Mouse (Mus musculus): ENCODE measurements at regions not wholly inside any gene's neighbourhood (a gene's known extent, or its start where the extent isn't known, plus 50 kb on each side); places are given as distances from the start of the nearest gene placed in this dataset.

GRCm38 (mm10) chr5:46278190-46278589, 420.8 kb upstream of the Lcorl start:
- no peak for DNase-seq (ENCODE audit: low spot score)

- DNase-seq (ENCODE audit: low spot score) = no peak
Measured at GRCm38 (mm10) chr5:46256730-46257129, 399.3 kb upstream of the Lcorl start.

GRCm38 (mm10) chr5:46253940-46254339, 396.5 kb upstream of the Lcorl start:
- DNase-seq (ENCODE audit: low spot score) = no peak

GRCm38 (mm10) chr5:46235364-46236067, 378.1 kb upstream of the Lcorl start:
- no peak for DNase-seq (ENCODE audit: low spot score)

GRCm38 (mm10) chr5:46232780-46233179, 375.4 kb upstream of the Lcorl start:
- no peak for DNase-seq (ENCODE audit: low spot score)

GRCm38 (mm10) chr5:46228667-46229066, 371.3 kb upstream of the Lcorl start:
- no peak for DNase-seq (ENCODE audit: low spot score)

- DNase-seq (ENCODE audit: low spot score) = no peak
Measured at GRCm38 (mm10) chr5:46212845-46213468, 355.5 kb upstream of the Lcorl start.

GRCm38 (mm10) chr5:46209076-46209475, 351.7 kb upstream of the Lcorl start:
- no peak for DNase-seq (ENCODE audit: low spot score)

- no peak for DNase-seq (ENCODE audit: low spot score)
Measured at GRCm38 (mm10) chr5:46203744-46204143, 346.3 kb upstream of the Lcorl start.

GRCm38 (mm10) chr5:46202457-46202772, 345.0 kb upstream of the Lcorl start:
- no peak for DNase-seq (ENCODE audit: low spot score)

- DNase-seq (ENCODE audit: low spot score) = no peak
Measured at GRCm38 (mm10) chr5:46201639-46202456, 344.4 kb upstream of the Lcorl start.

GRCm38 (mm10) chr5:46186908-46187307, 329.5 kb upstream of the Lcorl start:
- DNase-seq (ENCODE audit: low spot score) = no peak

- DNase-seq (ENCODE audit: low spot score) = no peak
Measured at GRCm38 (mm10) chr5:46182157-46182556, 324.7 kb upstream of the Lcorl start.

GRCm38 (mm10) chr5:46172315-46172714, 314.9 kb upstream of the Lcorl start:
- DNase-seq (ENCODE audit: low spot score) = no peak

- no peak for DNase-seq (ENCODE audit: low spot score)
Measured at GRCm38 (mm10) chr5:46160774-46161173, 303.4 kb upstream of the Lcorl start.

GRCm38 (mm10) chr5:46151973-46152372, 294.6 kb upstream of the Lcorl start:
- no peak for DNase-seq (ENCODE audit: low spot score)

- peak; percentile 54 for DNase-seq (ENCODE audit: low spot score)
Measured at GRCm38 (mm10) chr5:46150825-46151224, 293.4 kb upstream of the Lcorl start.

GRCm38 (mm10) chr5:46149851-46150615, 292.6 kb upstream of the Lcorl start:
- DNase-seq (ENCODE audit: low spot score) = no peak

- DNase-seq (ENCODE audit: low spot score) = no peak
Measured at GRCm38 (mm10) chr5:46139024-46139423, 281.6 kb upstream of the Lcorl start.

GRCm38 (mm10) chr5:46137695-46138094, 280.3 kb upstream of the Lcorl start:
- no peak for DNase-seq (ENCODE audit: low spot score)

- no peak for DNase-seq (ENCODE audit: low spot score)
Measured at GRCm38 (mm10) chr5:46108020-46108419, 250.6 kb upstream of the Lcorl start.

GRCm38 (mm10) chr5:46103350-46103749, 245.9 kb upstream of the Lcorl start:
- no peak for DNase-seq (ENCODE audit: low spot score)
